Comparison of ENCODE assay signal across 24 mouse cellular contexts in the genomic region with DNA sequence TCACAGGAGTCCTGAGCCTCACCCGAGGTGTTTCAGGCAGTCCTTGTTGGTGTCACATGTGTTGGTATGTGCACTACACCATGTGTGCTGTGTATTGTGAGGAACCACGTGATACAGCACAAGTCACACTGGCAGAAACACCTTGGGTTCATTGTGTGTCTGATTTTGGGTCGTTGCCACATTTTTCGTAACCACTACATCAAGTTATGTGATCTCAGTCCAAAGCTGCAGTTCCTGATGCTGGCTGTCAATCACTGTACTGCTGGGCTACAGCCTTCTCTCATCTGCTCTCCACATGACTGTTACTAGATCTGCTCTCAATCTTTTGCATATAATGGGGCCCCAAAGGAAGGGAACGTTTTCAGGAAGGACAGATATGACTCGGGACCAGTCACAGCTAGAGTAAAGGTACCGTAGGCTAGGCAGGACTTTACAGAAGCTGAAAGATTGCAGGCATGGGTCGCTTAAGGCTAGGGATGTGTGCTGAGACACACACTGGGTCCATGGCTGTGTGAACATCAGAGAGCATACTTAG. TPM values are rescaled to one million over a fixed set of nuclear protein-coding genes. Genes with fewer than 3 reads are reported as not detected.
"Had no signal": no experiment of that assay in that cellular context is flagged by ENCODE, and none has a peak within 500 bp of the region (broad histone marks: within the 10 kb centered on the region; RNA-seq: fewer than 3 reads in every experiment).

No protein-coding gene starts in this region.

- H3K27me3 ChIP-seq: limb, embryonic 12.5 days; liver, embryonic 12.5 days; midbrain, embryonic 12.5 days; neural tube, embryonic 12.5 days had no signal

- H3K9me3 ChIP-seq: limb, embryonic 12.5 days; liver, embryonic 12.5 days; midbrain, embryonic 12.5 days; neural tube, embryonic 12.5 days had no signal

- ATAC-seq: liver, embryonic 12.5 days had no signal

- H3K9ac ChIP-seq: limb, embryonic 12.5 days; liver, embryonic 12.5 days; lung, embryonic 14.5 days; midbrain, embryonic 12.5 days; neural tube, embryonic 12.5 days had no signal

- H3K4me2 ChIP-seq: limb, embryonic 12.5 days; liver, embryonic 12.5 days; lung, embryonic 14.5 days; midbrain, embryonic 12.5 days; neural tube, embryonic 12.5 days had no signal

- DNase-seq: kidney, adult 11 months; kidney, adult 9 months; kidney, postnatal 36 days; layer of hippocampus, adult 9-11 months; layer of hippocampus, postnatal 36 days; lung, embryonic 14.5 days; lung, postnatal 10 days; lung, postnatal 4 days; thymus, adult 18-20 months; thymus, postnatal 14 days had no signal

- H3K4me1 ChIP-seq: midbrain, embryonic 12.5 days; neural tube, embryonic 12.5 days had no signal

- H3K36me3 ChIP-seq: limb, embryonic 12.5 days; liver, embryonic 12.5 days; midbrain, embryonic 12.5 days; neural tube, embryonic 12.5 days had no signal

- H3K27ac ChIP-seq: kidney, postnatal 0 days; limb, embryonic 12.5 days; liver, embryonic 12.5 days; midbrain, embryonic 12.5 days; neural tube, embryonic 12.5 days had no signal

- H3K4me3 ChIP-seq: limb, embryonic 12.5 days; liver, embryonic 12.5 days; midbrain, embryonic 12.5 days; neural tube, embryonic 12.5 days had no signal

RNA-seq across cellular contexts. Expression of a gene that starts 17.4 kb away (rescaled TPM):
- total RNA-seq: layer of hippocampus, adult 18-20 months; layer of hippocampus, postnatal 36 days; left cerebral cortex, adult 8-10 months; left cerebral cortex, postnatal 25 days; megakaryocyte-erythroid progenitor cell, adult 5-6 weeks; midbrain, postnatal 0 days; neutrophil, adult 5-6 weeks had no signal
- polyA plus RNA-seq: kidney, postnatal 0 days; limb, embryonic 12.5 days; liver, embryonic 12.5 days; liver, embryonic 16.5 days; lung, embryonic 14.5 days; midbrain, embryonic 12.5 days; midbrain, postnatal 0 days; neural tube, embryonic 12.5 days; spleen, adult 2 months; stomach, embryonic 16.5 days had no signal
